Mouse (Mus musculus) layer of hippocampus, adult 8-10 months (tissue): ENCODE results near the gene Fgfr2. TPM values are rescaled to one million over a fixed set of nuclear protein-coding genes. Genes with fewer than 3 reads are reported as not detected.
A peak's percentile ranks its signal among the peaks of the same experiment; 100 is the strongest.

Source experiments
- DNase-seq, 2 experiments: peaks; one replicate each; pipeline ENCODE4 v3.0.0; 2022; ENCODE audit warnings: low spot score in 2 of 2
- total RNA-seq, 4 experiments: library from RNA; stranded (reverse); gene quantifications; 2 replicates each; pipeline ENCODE4 v1.2.4; 2022

Gene Fgfr2
- total RNA-seq, 4 experiments from 2014 or later = 60.7 to 72.9 (median 65.8) TPM

DNA sequence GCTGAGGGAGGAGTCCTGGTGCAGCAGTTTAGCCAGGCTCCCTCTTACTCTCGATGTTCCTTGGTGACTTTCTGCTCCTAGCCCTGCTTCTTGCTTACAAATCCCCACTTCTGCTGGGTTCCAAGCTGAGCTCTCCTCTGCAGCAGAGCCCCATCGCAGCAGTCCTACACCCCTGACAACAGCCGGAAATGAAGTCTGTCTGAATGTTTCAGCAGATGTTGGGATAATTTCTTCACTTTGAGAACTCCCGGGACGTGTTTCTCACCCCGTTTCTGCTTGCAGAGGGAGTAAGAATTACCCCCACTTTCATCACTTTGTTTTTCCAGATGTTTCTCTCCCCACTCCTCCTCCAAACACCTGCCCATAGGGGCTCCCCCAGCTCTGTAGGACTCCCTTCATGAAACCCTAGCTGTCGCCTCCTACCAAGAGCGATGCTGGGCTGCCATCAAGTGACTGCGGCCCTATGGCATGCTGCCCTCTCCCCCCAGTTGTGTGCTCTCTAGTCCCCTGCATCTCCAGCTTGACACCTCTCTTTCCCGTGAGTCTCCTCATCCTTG, 873.5 kb downstream of the Fgfr2 start:
- DNase-seq = no peak

- peak in 1 of 2 experiments; percentile 32 for DNase-seq
Observed at GRCm38 (mm10) chr7:132247567-132247966, 875.6 kb downstream of the Fgfr2 start.

DNA sequence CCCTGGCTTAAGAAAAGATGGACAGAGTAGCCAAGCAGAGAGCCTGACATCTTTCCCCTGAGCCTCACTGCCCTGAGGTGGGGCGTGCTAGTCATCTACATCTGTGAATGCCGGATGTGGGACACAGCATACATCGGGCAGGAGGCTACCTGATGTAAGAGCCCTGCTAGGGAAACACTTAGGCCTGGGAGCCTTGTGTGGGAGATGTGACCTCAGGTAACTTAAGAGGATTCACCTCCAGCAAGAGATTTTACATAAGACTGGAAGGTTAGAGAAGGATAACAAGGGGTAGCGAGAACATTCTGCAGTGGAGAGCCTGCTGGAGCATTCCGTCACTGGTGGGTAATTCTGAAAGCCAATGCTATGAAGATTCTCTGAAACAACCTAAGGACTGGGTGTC, 876.1 kb downstream of the Fgfr2 start:
- no peak for DNase-seq

- no peak for DNase-seq
Observed at GRCm38 (mm10) chr7:132245730-132246129, 877.4 kb downstream of the Fgfr2 start.

DNA sequence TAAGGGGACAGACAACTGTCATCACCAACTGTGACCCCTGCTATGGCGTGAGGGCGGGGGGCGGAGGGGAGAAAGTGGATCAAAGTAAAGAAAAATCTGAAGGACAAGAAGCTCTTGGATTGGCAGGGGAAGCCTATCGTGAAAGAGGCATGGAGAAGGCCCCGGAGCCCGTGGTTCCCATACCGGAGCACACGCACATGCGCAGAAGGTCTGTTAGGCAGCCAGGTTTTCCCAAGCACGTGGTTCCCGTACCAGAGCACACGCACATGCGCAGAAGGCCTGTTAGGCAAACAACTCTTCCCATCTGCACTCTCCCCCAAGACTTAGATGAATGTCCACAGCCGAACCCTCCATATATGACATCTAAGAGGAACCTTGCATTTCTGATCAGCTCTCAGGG, 878.5 kb downstream of the Fgfr2 start:
- no peak for DNase-seq

DNA sequence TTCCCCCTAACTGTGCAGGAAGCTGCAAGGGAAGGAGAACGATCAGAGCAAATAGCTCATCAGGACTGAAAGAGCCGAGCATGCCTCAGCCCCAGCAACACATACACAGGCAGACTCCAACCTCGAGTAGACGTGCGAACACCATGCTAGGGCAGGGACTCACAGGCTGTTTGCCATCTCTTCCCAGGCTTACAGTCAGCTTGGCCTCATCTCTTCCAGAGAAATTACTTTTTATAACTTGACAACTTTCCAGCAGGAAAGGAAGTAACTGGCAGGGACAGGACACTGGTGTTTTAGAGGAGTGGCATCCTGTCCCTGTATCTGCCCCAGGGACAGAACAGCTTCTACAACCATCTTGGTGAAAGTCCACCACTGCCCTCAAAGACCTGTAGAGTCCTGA, 879.9 kb downstream of the Fgfr2 start:
- DNase-seq = no peak

DNA sequence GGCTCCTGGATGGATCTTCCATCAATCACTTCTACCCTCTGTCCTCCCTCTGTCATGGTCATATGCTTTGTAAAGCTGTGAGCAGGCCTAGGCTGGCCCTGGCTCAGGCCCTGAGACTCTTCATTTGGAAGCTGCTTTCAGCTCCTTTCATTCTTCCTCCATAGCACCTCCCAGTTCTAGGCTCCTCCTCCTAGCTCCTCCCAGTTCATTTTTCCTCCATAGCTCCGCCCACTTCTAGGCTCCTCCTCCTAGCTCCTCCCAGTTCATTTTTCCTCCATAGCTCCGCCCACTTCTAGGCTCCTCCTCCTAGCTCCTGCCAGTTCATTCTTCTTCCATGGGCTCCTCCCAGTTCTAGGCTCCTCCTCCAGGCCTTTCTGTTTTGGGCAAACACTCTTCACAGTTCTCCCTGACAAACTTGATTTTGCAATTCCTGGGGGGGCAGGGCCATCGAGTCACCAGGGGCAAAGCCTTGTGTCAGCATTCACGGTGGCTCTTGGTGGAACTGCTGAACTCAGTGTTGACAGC, 880.5 kb downstream of the Fgfr2 start:
- no peak for DNase-seq

DNA sequence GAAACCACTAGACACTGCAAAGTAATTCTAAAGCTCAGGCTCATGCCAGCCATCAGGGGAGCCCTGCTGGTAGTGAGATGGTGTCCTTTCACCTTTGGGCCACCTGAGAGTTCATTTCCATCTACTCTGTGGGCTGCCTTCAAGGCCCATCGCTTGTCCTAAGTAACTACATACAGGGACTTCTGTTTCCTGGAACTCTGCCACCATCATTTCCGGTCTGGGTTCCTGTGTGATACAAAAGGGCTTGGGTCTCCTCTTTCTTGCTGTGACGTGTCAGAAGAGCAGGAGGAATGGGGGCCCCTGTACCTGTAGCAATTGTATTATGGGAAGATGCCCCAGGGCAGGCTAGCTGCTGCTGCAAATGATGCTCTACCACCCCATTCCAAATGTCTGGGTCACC, 884.2 kb downstream of the Fgfr2 start:
- no peak for DNase-seq

- no peak for DNase-seq
Observed at GRCm38 (mm10) chr7:132237191-132237590, 886.0 kb downstream of the Fgfr2 start.

- no peak for DNase-seq
Observed at GRCm38 (mm10) chr7:132236789-132237188, 886.4 kb downstream of the Fgfr2 start.

GRCm38 (mm10) chr7:132234250-132234649, 888.9 kb downstream of the Fgfr2 start:
- DNase-seq = no peak

DNA sequence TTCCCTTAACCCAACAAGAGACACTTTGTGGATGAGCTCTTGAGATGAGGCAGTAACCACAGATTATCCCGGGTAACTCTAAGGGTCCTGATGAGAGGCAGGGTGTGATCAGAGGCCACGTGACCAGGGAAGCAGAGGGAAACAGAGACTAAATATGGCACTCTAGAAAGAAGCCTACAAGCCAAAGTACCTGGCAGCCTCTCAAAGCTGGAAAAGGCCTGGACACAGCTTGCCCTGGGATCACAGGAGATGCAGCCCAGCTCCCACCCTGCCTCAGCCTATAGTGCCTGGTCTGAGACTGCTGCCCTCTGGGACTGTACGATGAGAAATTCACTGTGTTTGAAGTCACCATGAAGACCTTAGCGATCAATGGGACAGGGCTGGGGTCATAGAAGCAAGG, 889.4 kb downstream of the Fgfr2 start:
- no peak for DNase-seq

- DNase-seq = no peak
Observed at GRCm38 (mm10) chr7:132232937-132233336, 890.2 kb downstream of the Fgfr2 start.

DNA sequence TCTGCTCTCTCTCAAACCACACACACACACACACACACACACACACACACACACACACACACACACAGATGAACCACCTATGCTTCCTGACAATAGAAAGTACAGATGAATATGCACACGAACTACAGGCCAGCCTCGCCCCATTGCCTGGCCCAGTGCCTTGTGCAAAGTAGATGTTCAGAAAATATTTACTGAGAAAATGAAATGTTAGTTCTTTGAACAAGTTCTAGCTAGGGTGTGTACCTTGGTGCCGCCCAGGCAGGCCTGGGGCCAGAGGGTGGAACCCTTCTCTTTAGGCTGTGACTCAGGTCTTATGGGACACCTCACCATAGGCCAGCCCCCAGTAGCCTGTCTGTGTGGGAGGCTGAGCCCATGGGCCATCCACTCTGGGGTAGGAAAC, 891.7 kb downstream of the Fgfr2 start:
- DNase-seq = no peak

- DNase-seq = no peak
Observed at GRCm38 (mm10) chr7:132230961-132231360, 892.2 kb downstream of the Fgfr2 start.

DNA sequence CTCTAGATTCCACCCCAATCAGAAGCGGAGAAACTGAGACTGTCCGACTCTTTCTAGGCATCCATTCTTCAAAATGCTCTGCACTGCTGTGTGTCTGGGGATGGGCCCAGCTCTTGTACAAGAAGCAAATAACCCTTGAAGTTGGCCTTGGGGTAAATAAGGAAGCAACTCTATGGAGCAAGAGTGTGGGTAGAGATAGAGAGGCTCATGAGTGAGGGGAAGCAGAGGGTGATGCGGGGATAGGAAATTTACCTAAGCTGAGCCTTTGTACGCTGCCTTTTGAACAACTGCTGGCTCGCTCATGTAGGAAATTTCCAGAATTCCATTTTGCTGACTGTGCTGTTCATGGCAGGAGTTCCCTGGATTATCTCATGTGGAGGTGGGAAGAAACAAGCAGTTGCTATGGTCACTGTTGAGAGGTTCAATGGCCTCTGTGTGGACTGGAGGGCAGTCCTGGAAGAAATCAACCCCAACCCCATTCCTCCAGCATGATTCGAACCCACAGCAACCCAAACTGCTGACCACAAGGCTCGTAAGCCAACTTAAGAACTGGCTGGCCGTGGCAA, 896.0 kb downstream of the Fgfr2 start:
- no peak for DNase-seq

- peak; percentile 75 to 92 for DNase-seq
Observed at GRCm38 (mm10) chr7:132226379-132227074, 896.6 kb downstream of the Fgfr2 start.

- DNase-seq = no peak
Observed at GRCm38 (mm10) chr7:132223452-132224141, 899.6 kb downstream of the Fgfr2 start.

GRCm38 (mm10) chr7:132214031-132214430, 909.1 kb downstream of the Fgfr2 start:
- DNase-seq = no peak

- peak; percentile 51 to 87 for DNase-seq
Observed at GRCm38 (mm10) chr7:132213460-132213859, 909.7 kb downstream of the Fgfr2 start.

- peak; percentile 39 to 55 for DNase-seq
Observed at GRCm38 (mm10) chr7:132211920-132212701, 911.0 kb downstream of the Fgfr2 start.
